Mouse (Mus musculus) hematopoietic stem cell, adult 5-6 weeks (primary cell): ENCODE measurements around the gene Rgn. TPM values are rescaled to one million over a fixed set of nuclear protein-coding genes. Genes with fewer than 3 reads are reported as not detected.

ENCODE experiments used
- total RNA-seq: library from RNA; stranded (forward); fragments of 172-1452, 232-1000 nt; gene quantifications from 2 replicates; pipeline ENCODE4 v1.2.3, GENCODE M21; 2017

Rgn gene
- total RNA-seq, 1 experiment from 2014 or later = not detected

Other genes starting within 250 kb of the Rgn start
- 41.3 and 51.9 TPM in 2 replicates for gene Rp2, start 185.3 kb upstream of the Rgn start, total RNA-seq
- 14.4 and 15.6 TPM in 2 replicates for gene Jade3, start 124.1 kb upstream of the Rgn start, total RNA-seq
- 57.2 and 63.5 TPM in 2 replicates for gene Rbm10, start 67.7 kb downstream of the Rgn start, total RNA-seq
- gene Ndufb11, start 67.8 kb downstream of the Rgn start, total RNA-seq = 60.1 and 109 TPM in 2 replicates
- gene Uba1, start 108.5 kb downstream of the Rgn start, total RNA-seq = 144 and 174 TPM in 2 replicates
- gene Cdk16, start 138.2 kb downstream of the Rgn start, total RNA-seq = 37.0 and 41.0 TPM in 2 replicates
- gene Usp11, start 154.1 kb downstream of the Rgn start, total RNA-seq = 36.5 and 44.2 TPM in 2 replicates
- gene Araf, start 248.0 kb downstream of the Rgn start, total RNA-seq = 38.7 and 51.7 TPM in 2 replicates